Mouse (Mus musculus): ENCODE results near the gene Dad1. TPM values are rescaled to one million over a fixed set of nuclear protein-coding genes. Genes with fewer than 3 reads are reported as not detected.

Dad1 gene
- 264 and 270 TPM in 2 replicates for polyA plus RNA-seq (2016; fragmentation: Nextera tagmentation; extraction: Ambion mirVana)

- peak within 1 kb of the TSS; percentile 75 for H3K27ac ChIP-seq
- no peaks in the 10 kb centered on the region for H3K9me3 ChIP-seq
- H3K9ac ChIP-seq: peak within 1 kb of the TSS; percentile 71
- no peaks in the 10 kb centered on the region for H3K27me3 ChIP-seq
- H3K4me2 ChIP-seq (replicated peaks): peak within 1 kb of the TSS; percentile 66
- peak; percentile 100 for ATAC-seq (ENCODE audit: insufficient number of reproducible peaks, insufficient read depth, low FRiP score, low TSS enrichment)
- WGBS: under 1% methylated on average over 39 of the region's 39 CpGs
- peaks cover 36% of the 10 kb centered on the region for H3K4me1 ChIP-seq
- no peaks in the 10 kb centered on the region; the same call in 1 of the 2 replicates for H3K36me3 ChIP-seq
- H3K4me3 ChIP-seq: peak within 1 kb of the TSS; percentile 84
Observed at GRCm38 (mm10) chr14:54253741-54254291, at the start of gene Dad1, which contains the start of gene Abhd4. TSS of gene Dad1 (minus strand) at chr14:54254104. TSS of gene Abhd4 (plus strand) at chr14:54254188.

DNA sequence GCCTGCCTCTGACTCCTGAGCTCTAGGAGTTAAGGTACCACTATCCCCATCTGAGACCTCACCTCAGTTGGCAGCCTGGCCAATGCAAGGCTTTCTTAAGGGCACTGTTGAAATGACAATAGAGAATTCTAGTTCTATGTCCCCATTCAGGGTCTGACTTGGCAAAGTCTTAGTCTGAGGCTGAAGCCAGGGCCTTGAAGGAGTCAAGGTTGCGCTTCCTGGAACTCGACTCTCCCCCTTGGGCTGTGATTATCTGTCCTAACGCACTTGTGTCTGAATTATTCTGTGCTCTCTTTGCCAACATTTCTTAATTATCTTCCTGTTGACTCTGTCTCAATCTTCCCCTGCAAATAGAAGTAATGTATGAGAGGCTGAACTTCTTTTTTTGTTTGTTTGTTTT is 46.8 kb upstream of the Dad1 start:
- Histone ChIP-seq H3K36me3 (no peaks in the 10 kb centered on the region), H3K9ac (no peak overlapping the region), H3K9me3 (peaks cover 4% of the 10 kb centered on the region; the same call in 1 of the 2 replicates), H3K27ac (no peak overlapping the region), H3K4me2 (replicated peaks) (no peak overlapping the region), H3K4me3 (no peak overlapping the region), H3K27me3 (no peaks in the 10 kb centered on the region), H3K4me1 (no peaks in the 10 kb centered on the region)
- no peak for ATAC-seq (ENCODE audit: insufficient number of reproducible peaks, insufficient read depth, low FRiP score, low TSS enrichment)
- 87% methylated on average over 3 of the region's 3 CpGs for WGBS

- no peak for ATAC-seq (ENCODE audit: insufficient number of reproducible peaks, insufficient read depth, low FRiP score, low TSS enrichment)
- Histone ChIP-seq H3K27ac (no peak overlapping the region), H3K4me2 (replicated peaks) (no peak overlapping the region), H3K4me1 (no peaks in the 10 kb centered on the region), H3K36me3 (no peaks in the 10 kb centered on the region), H3K9ac (no peak overlapping the region), H3K27me3 (no peaks in the 10 kb centered on the region), H3K4me3 (no peak overlapping the region), H3K9me3 (peaks cover 4% of the 10 kb centered on the region; the same call in 1 of the 2 replicates)
- WGBS: 84% methylated on average over 5 of the region's 5 CpGs
Observed at GRCm38 (mm10) chr14:54300136-54300535, 46.2 kb upstream of the Dad1 start.

DNA sequence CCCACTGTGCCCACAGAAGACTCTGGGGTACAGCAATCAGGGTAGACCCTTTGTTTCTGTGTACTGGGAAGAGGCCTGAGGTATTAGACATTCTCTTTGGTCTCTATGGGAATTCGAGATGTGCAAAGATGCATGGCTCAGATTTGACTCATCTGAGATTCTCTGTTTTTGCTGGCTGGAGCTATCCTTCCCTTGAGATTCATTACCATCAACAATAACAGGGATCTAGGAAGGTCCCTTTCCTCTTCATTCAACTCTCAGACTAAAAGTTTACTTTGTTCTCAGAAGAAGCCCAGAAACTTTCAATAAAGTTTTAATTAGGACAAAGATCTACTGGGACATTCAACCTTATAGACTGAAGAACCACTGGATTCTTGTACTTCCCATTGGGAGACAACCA is 30.9 kb upstream of the Dad1 start, which contains the start of gene Olfr49:
Olfr49 (minus strand) TSS at position 101 of the 400 bp plus-strand sequence.
- no peak within 1 kb of the TSS for H3K9ac ChIP-seq
- H3K27ac ChIP-seq: no peak within 1 kb of the TSS
- no peaks in the 10 kb centered on the region for H3K27me3 ChIP-seq
- 63% methylated on average over 1 of the region's 1 CpGs for WGBS
- no peak for ATAC-seq (ENCODE audit: insufficient number of reproducible peaks, insufficient read depth, low FRiP score, low TSS enrichment)
- H3K4me3 ChIP-seq: no peak within 1 kb of the TSS
- no peak within 1 kb of the TSS for H3K4me2 ChIP-seq (replicated peaks)
- H3K36me3 ChIP-seq: no peaks in the 10 kb centered on the region
- no peaks in the 10 kb centered on the region for H3K9me3 ChIP-seq
- H3K4me1 ChIP-seq: no peaks in the 10 kb centered on the region

DNA sequence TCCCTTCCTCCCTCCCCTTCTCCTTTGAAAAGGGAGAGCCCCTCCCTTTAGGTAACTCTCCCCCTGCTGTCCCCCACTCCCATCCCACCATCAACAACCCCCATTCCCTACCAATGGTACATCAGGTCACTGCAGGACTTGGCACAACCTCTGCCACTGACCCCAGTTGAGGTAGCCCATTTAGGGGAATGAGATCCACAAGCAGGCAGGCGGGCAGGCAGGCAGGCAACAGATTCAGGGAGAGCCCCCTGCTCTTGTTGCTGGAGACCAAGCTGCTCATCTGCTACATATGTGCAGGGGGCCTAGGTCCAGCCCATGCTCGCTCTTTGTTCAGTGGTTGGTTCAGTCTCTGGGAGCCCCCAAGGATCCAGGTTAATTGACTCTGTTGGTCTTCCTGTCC is 22.5 kb upstream of the Dad1 start:
- 75% methylated on average over 2 of the region's 2 CpGs for WGBS
- Histone ChIP-seq H3K4me2 (replicated peaks) (no peak overlapping the region), H3K9ac (no peak overlapping the region), H3K4me3 (no peak overlapping the region), H3K27ac (no peak overlapping the region), H3K4me1 (no peaks in the 10 kb centered on the region), H3K27me3 (no peaks in the 10 kb centered on the region), H3K36me3 (no peaks in the 10 kb centered on the region), H3K9me3 (no peaks in the 10 kb centered on the region)
- ATAC-seq (ENCODE audit: insufficient number of reproducible peaks, insufficient read depth, low FRiP score, low TSS enrichment): no peak

DNA sequence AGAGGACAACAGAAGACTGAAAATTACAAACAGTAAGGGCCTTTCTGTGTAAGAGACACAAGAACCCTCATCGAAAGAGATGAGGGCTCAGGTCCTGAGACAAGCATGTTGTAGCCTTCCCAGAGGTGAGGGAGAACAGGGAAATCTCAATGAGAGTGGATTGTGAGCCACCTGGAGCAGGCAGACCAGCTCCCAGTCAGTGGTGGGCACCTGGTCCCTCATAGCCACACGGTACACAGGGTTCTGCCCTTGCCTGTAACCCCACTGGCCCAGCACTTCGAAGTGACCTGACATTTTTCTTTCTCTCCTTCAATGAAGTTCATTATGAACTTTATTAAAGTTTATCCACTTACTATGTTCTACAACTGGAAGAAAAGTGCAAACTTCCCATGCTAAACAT is 18.8 kb upstream of the Dad1 start:
- no peak overlapping the region for H3K9ac ChIP-seq
- H3K27ac ChIP-seq: no peak overlapping the region
- H3K4me2 ChIP-seq (replicated peaks): no peak overlapping the region
- no peaks in the 10 kb centered on the region for H3K9me3 ChIP-seq
- no peaks in the 10 kb centered on the region for H3K4me1 ChIP-seq
- H3K36me3 ChIP-seq: peaks cover 7% of the 10 kb centered on the region
- H3K4me3 ChIP-seq: no peak overlapping the region
- H3K27me3 ChIP-seq: no peaks in the 10 kb centered on the region
- WGBS: 84% methylated on average over 3 of the region's 3 CpGs
- ATAC-seq (ENCODE audit: insufficient number of reproducible peaks, insufficient read depth, low FRiP score, low TSS enrichment): no peak

- Histone ChIP-seq H3K9me3 (no peaks in the 10 kb centered on the region), H3K4me2 (replicated peaks) (no peak overlapping the region), H3K27me3 (no peaks in the 10 kb centered on the region), H3K4me3 (no peak overlapping the region), H3K27ac (no peak overlapping the region), H3K36me3 (peaks cover 12% of the 10 kb centered on the region), H3K4me1 (no peaks in the 10 kb centered on the region), H3K9ac (no peak overlapping the region)
- 71% methylated on average over 3 of the region's 3 CpGs for WGBS
- ATAC-seq (ENCODE audit: insufficient number of reproducible peaks, insufficient read depth, low FRiP score, low TSS enrichment): no peak
Observed at GRCm38 (mm10) chr14:54271976-54272606, 18.2 kb upstream of the Dad1 start.

- no peak for ATAC-seq (ENCODE audit: insufficient number of reproducible peaks, insufficient read depth, low FRiP score, low TSS enrichment)
- H3K4me2 ChIP-seq (replicated peaks): no peak overlapping the region
- H3K27ac ChIP-seq: no peak overlapping the region
- H3K9me3 ChIP-seq: no peaks in the 10 kb centered on the region
- no peak overlapping the region for H3K4me3 ChIP-seq
- no peaks in the 10 kb centered on the region for H3K4me1 ChIP-seq
- whole genome bisulfite sequencing: 85% methylated on average over 3 of the region's 3 CpGs
- no peak overlapping the region for H3K9ac ChIP-seq
- peaks cover 13% of the 10 kb centered on the region for H3K36me3 ChIP-seq
- H3K27me3 ChIP-seq: no peaks in the 10 kb centered on the region
Observed at GRCm38 (mm10) chr14:54270413-54270812, 16.5 kb upstream of the Dad1 start.

- H3K36me3 ChIP-seq: peaks cover 19% of the 10 kb centered on the region
- H3K27ac ChIP-seq: no peak overlapping the region
- H3K9me3 ChIP-seq: no peaks in the 10 kb centered on the region
- H3K4me1 ChIP-seq: no peaks in the 10 kb centered on the region
- no peak for ATAC-seq (ENCODE audit: insufficient number of reproducible peaks, insufficient read depth, low FRiP score, low TSS enrichment)
- no peak overlapping the region for H3K4me2 ChIP-seq (replicated peaks)
- no peaks in the 10 kb centered on the region for H3K27me3 ChIP-seq
- WGBS: 94% methylated on average over 3 of the region's 3 CpGs
- no peak overlapping the region for H3K4me3 ChIP-seq
- H3K9ac ChIP-seq: no peak overlapping the region
Observed at GRCm38 (mm10) chr14:54269566-54269965, 15.7 kb upstream of the Dad1 start.

GRCm38 (mm10) chr14:54267966-54268365 is 14.1 kb upstream of the Dad1 start:
- whole genome bisulfite sequencing: 91% methylated on average over 10 of the region's 10 CpGs
- H3K4me1 ChIP-seq: no peaks in the 10 kb centered on the region
- no peak for ATAC-seq (ENCODE audit: insufficient number of reproducible peaks, insufficient read depth, low FRiP score, low TSS enrichment)
- no peaks in the 10 kb centered on the region for H3K27me3 ChIP-seq
- no peak overlapping the region for H3K9ac ChIP-seq
- no peak overlapping the region for H3K4me3 ChIP-seq
- no peak overlapping the region for H3K4me2 ChIP-seq (replicated peaks)
- no peak overlapping the region for H3K27ac ChIP-seq
- no peaks in the 10 kb centered on the region for H3K9me3 ChIP-seq
- peaks cover 27% of the 10 kb centered on the region for H3K36me3 ChIP-seq

GRCm38 (mm10) chr14:54265951-54266350 is 12.0 kb upstream of the Dad1 start:
- 69% methylated on average over 6 of the region's 6 CpGs for WGBS
- no peak for ATAC-seq (ENCODE audit: insufficient number of reproducible peaks, insufficient read depth, low FRiP score, low TSS enrichment)
- Histone ChIP-seq H3K4me2 (replicated peaks) (no peak overlapping the region), H3K27ac (no peak overlapping the region), H3K36me3 (peaks cover 37% of the 10 kb centered on the region), H3K4me3 (no peak overlapping the region), H3K27me3 (no peaks in the 10 kb centered on the region), H3K9ac (no peak overlapping the region), H3K4me1 (no peaks in the 10 kb centered on the region), H3K9me3 (no peaks in the 10 kb centered on the region)

- H3K4me1 ChIP-seq: peaks cover 2% of the 10 kb centered on the region
- WGBS: 43% methylated on average over 10 of the region's 10 CpGs
- no peaks in the 10 kb centered on the region for H3K27me3 ChIP-seq
- peaks cover 37% of the 10 kb centered on the region for H3K36me3 ChIP-seq
- no peak overlapping the region for H3K4me3 ChIP-seq
- no peak overlapping the region for H3K27ac ChIP-seq
- H3K9ac ChIP-seq: no peak overlapping the region
- H3K9me3 ChIP-seq: no peaks in the 10 kb centered on the region
- no peak overlapping the region for H3K4me2 ChIP-seq (replicated peaks)
- ATAC-seq (ENCODE audit: insufficient number of reproducible peaks, insufficient read depth, low FRiP score, low TSS enrichment): no peak
Observed at GRCm38 (mm10) chr14:54265093-54265492, 11.2 kb upstream of the Dad1 start.
